Mouse (Mus musculus): ENCODE data around the gene B3gnt7.

DNA sequence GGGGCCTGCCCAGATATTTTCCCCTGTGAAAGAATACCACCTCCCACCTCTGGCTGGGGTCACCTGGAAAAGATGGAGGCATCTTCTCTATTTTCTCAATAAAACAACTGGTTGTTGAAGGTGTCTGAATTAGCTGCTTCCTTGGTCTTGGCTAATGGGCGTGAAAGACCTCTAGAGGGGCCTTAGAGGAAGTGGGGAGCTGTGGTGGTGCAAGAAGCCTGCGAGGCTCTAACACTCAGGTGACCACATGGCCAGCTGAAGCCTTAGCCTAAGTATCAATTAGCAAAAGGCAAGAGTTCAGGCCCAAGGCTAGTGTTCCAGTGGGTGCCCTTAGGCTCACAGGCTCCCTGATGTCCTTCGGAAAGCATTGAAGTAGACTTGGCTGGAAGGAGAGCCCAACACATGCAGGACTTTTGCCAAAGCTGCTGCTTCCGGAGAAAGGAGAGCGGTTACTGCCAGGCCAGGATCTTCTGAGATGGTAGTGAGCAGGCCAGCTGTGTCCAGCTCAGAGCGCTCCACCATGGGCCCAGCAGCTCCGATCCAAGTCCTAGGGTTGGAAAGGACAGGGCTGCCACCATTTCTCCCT, 4.6 kb downstream of the B3gnt7 start:
- TF ChIP-seq POLR2A (IDR thresholded peaks at IDR 0.05; ENCODE audit: low read depth, low read length) = no peak
- no peak for TF ChIP-seq CTCF (IDR thresholded peaks at IDR 0.05; ENCODE audit: extremely low read depth, insufficient read length, insufficient replicate concordance, low read depth, low read length)

Data from small intestine, adult 2 months (tissue).